Mouse (Mus musculus): ENCODE measurements around the gene Nkiras1. TPM values are rescaled to one million over a fixed set of nuclear protein-coding genes. Genes with fewer than 3 reads are reported as not detected.

Nkiras1 gene
- 30.9 TPM for polyA plus RNA-seq (2014; fragmentation: Illumina TruSeq; extraction: RNeasy Lipid Tissue Mini Kit (QIAGEN cat#74804); ENCODE audit: low read depth, low replicate concordance)

GRCm38 (mm10) chr14:18270529-18271441 lies at the start of gene Nkiras1, which contains the start of gene Rpl15:
TSS of gene Nkiras1 (plus strand) at chr14:18271136.
TSS of gene Rpl15 (minus strand) at chr14:18271391.

GRCm38 (mm10) chr14:18238750-18239731 lies 31.9 kb upstream of the Nkiras1 start, which contains the start of gene Nr1d2:
TSS of gene Nr1d2 (minus strand) at chr14:18239127.

GRCm38 (mm10) chr14:18331693-18332131 lies 60.8 kb downstream of the Nkiras1 start, which contains the start of gene Ube2e1:
TSS of gene Ube2e1 (minus strand) at chr14:18331859.

Other genes starting within 250 kb of the Nkiras1 start
- 75.1 TPM for gene Nr1d2, start 32.0 kb upstream of the Nkiras1 start, polyA plus RNA-seq (2014; fragmentation: Illumina TruSeq; extraction: RNeasy Lipid Tissue Mini Kit (QIAGEN cat#74804); ENCODE audit: low read depth, low replicate concordance)
- gene Rpl15, start 255 bp downstream of the Nkiras1 start, polyA plus RNA-seq (2014; fragmentation: Illumina TruSeq; extraction: RNeasy Lipid Tissue Mini Kit (QIAGEN cat#74804); ENCODE audit: low read depth, low replicate concordance) = 203 TPM
- 137 TPM for gene Ube2e1, start 60.7 kb downstream of the Nkiras1 start, polyA plus RNA-seq (2014; fragmentation: Illumina TruSeq; extraction: RNeasy Lipid Tissue Mini Kit (QIAGEN cat#74804); ENCODE audit: low read depth, low replicate concordance)

Data from liver, adult 10 weeks (tissue).